Mouse (Mus musculus): ENCODE data around the gene Trpt1. TPM values are rescaled to one million over a fixed set of nuclear protein-coding genes. Genes with fewer than 3 reads are reported as not detected.

The Trpt1 gene
- polyA plus RNA-seq, 1 experiment: 5.1 TPM

DNA sequence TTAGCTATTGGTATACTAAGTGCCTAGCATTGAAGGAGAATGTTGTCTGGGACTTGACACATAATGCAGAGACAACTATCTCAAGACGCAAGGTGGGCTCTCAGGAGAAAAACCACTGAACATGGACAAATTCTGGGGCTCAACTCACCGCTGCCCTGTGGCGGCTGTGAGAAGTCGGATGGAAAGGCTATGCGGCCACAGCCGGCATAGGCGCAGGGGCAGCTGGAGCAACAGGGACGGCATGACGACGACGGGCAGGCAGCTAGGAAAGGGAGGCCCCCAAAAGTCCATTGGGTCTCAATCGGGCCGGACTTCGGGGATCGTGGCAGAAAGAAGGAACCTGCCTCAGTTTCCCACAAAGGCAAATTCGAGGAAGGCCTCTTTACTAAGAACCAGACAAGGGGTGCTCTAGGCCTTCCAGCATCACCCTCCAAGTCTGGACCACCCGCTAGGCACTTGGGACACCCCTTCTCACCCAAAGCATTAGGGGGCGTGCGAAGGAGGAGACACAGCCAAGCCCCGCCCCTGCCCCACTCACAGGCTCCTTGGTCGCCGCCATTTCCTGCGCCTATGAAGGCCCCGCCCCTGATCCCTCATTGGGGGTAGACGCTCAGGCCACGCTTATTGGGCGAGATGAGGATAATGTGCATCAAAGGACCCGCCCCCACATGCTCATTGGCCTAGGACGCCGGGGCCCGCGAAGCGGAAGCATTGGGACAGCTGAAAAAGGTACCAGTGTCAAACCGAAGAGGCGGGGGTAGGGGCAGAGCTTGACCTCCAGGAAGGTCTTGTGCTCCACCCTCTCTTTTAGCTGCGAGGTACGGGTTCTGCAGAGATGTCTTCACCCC, 3.7 kb upstream of the Trpt1 start, which contains the start of gene Dnajc4:
Gene Dnajc4, minus strand, starts transcription at position 562 of the 848 bp plus-strand sequence.
- H3K27ac ChIP-seq (ENCODE audit: insufficient read depth, low read length): no peak within 1 kb of the TSS
- no peaks in the 10 kb centered on the region; the same call in 1 of the 2 replicates for H3K4me1 ChIP-seq (ENCODE audit: control insufficient read depth, insufficient read depth, low read length)
- peak; percentile 18 for TF ChIP-seq POLR2A (IDR thresholded peaks at IDR 0.05; ENCODE audit: low read depth, low read length)
- no peak for TF ChIP-seq CTCF (IDR thresholded peaks at IDR 0.05; ENCODE audit: borderline replicate concordance, insufficient read depth, low read length)
- H3K4me3 ChIP-seq (ENCODE audit: insufficient read depth, low read length): peak within 1 kb of the TSS; percentile 63

DNA sequence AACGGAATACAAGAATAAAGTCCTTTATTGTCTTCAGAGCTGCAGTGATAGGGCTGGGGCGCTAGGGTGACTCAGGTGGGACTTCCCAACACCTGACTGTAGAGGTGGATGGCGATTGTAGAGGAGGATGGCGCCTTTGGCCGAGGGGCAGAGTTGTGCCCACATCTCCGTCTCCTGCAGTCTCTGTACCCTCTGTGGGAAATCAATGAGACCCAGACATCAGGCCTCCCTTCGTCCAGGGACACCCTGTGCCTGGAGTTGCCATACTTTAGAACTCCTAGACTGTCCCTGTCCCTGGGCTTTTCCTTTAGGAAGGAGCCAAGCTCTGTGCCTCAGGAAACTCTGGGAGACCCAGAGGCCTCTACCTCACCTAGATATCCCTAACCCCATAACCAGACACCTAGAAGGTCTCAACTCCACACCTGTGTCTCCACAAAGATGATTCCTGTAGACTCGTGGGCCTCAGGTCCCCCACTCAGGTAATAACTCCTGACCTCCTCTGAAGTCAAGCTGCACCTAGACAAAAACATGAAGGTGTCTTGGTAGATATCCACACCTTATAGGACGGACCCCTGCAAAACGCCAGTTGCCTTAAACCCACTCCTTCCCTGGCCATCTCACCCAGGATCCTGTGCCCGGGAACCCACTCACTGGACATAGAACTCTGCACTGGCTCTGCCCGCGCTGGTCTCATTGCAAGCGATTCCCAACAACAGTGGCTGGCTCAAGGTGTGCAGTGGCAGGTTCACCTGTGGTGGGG, 2.7 kb upstream of the Trpt1 start:
- H3K27ac ChIP-seq (ENCODE audit: insufficient read depth, low read length): no peak overlapping the region
- H3K4me1 ChIP-seq (ENCODE audit: control insufficient read depth, insufficient read depth, low read length): no peaks in the 10 kb centered on the region; the same call in 1 of the 2 replicates
- TF ChIP-seq POLR2A (IDR thresholded peaks at IDR 0.05; ENCODE audit: low read depth, low read length) (no peak), CTCF (IDR thresholded peaks at IDR 0.05; ENCODE audit: borderline replicate concordance, insufficient read depth, low read length) (no peak)
- H3K4me3 ChIP-seq (ENCODE audit: insufficient read depth, low read length): peak overlapping the region; percentile 63

DNA sequence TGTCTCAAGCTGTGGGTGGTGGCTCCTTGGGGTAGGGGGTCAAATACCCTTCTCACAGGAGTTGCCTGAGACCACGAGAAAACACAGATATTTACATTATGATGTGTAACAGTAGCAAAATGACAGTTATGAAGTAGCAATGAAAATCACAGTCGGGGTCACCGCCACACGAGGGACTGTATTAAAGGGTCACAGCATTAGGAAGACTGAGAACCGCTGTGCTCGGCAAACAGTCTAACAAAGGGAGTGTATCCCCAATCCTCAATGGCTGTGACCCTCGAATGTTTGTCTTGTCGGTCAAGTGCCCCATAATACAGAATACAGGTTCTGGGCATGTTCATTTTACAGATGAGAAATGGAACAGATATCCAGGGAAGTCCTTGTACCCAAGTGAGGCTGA, 1.9 kb upstream of the Trpt1 start:
- Histone ChIP-seq H3K4me3 (ENCODE audit: insufficient read depth, low read length) (no peak overlapping the region), H3K27ac (ENCODE audit: insufficient read depth, low read length) (peak overlapping the region; percentile 32; the same call in 1 of the 2 replicates), H3K4me1 (ENCODE audit: control insufficient read depth, insufficient read depth, low read length) (no peaks in the 10 kb centered on the region; the same call in 1 of the 2 replicates)
- TF ChIP-seq CTCF (IDR thresholded peaks at IDR 0.05; ENCODE audit: borderline replicate concordance, insufficient read depth, low read length) (no peak), POLR2A (IDR thresholded peaks at IDR 0.05; ENCODE audit: low read depth, low read length) (no peak)

DNA sequence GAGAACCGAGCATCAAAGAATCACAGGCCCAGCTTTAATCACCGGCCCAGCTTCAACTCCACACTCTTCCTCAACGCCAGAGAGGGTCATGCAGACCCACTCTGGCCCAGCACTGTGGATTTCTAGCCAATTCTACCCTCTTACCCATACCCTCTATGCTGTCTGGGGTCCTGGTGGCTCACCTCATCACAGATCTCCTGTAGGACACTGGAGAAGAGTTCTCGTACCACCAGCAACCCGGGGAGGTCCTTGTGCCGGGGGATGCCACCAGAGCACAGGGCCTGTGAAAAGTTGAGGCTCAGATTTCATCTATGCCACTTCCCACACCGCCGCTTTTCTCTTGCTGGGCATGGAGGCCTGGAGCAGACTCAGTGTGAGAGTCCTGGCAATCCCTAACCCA, 1.4 kb upstream of the Trpt1 start:
- TF ChIP-seq POLR2A (IDR thresholded peaks at IDR 0.05; ENCODE audit: low read depth, low read length) (no peak), CTCF (IDR thresholded peaks at IDR 0.05; ENCODE audit: borderline replicate concordance, insufficient read depth, low read length) (no peak)
- Histone ChIP-seq H3K4me1 (ENCODE audit: control insufficient read depth, insufficient read depth, low read length) (no peaks in the 10 kb centered on the region; the same call in 1 of the 2 replicates), H3K27ac (ENCODE audit: insufficient read depth, low read length) (no peak overlapping the region), H3K4me3 (ENCODE audit: insufficient read depth, low read length) (no peak overlapping the region)

GRCm38 (mm10) chr19:6995255-6995991, 508 bp upstream of the Trpt1 start:
- peak overlapping the region; percentile 52 for H3K4me3 ChIP-seq (ENCODE audit: insufficient read depth, low read length)
- no peak for TF ChIP-seq CTCF (IDR thresholded peaks at IDR 0.05; ENCODE audit: borderline replicate concordance, insufficient read depth, low read length)
- no peak for TF ChIP-seq POLR2A (IDR thresholded peaks at IDR 0.05; ENCODE audit: low read depth, low read length)
- H3K27ac ChIP-seq (ENCODE audit: insufficient read depth, low read length): no peak overlapping the region
- no peaks in the 10 kb centered on the region; the same call in 1 of the 2 replicates for H3K4me1 ChIP-seq (ENCODE audit: control insufficient read depth, insufficient read depth, low read length)

DNA sequence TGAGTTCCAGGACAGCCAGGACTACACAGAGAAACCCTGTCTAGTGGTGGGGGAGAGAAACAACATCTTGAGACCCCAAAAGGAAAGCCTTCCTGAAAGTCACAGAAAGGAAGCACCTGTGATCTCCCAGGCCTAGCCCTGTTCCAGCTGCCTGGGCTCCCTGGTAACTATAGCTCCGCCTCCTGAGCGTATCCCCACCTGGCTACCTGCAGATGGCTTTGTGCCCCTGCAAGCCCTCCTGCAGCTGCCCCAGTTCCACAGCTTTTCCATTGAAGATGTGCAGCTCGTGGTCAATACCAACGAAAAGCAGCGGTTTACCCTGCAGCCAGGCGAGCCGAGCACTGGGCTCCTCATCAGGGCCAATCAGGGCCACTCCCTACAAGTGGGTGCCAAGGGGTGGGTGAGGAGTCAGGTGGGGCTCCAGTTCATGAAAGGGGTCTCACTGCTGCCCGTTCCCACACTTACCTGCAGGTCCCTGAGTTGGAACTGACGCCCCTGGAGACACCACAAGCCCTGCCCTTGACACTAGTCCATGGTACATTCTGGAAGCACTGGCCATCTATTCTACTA, 1.9 kb downstream of the Trpt1 start:
- Histone ChIP-seq H3K4me3 (ENCODE audit: insufficient read depth, low read length) (no peak overlapping the region), H3K27ac (ENCODE audit: insufficient read depth, low read length) (no peak overlapping the region), H3K4me1 (ENCODE audit: control insufficient read depth, insufficient read depth, low read length) (no peaks in the 10 kb centered on the region; the same call in 1 of the 2 replicates)
- no peak for TF ChIP-seq CTCF (IDR thresholded peaks at IDR 0.05; ENCODE audit: borderline replicate concordance, insufficient read depth, low read length)
- TF ChIP-seq POLR2A (IDR thresholded peaks at IDR 0.05; ENCODE audit: low read depth, low read length): no peak

- no peak overlapping the region for H3K4me3 ChIP-seq (ENCODE audit: insufficient read depth, low read length)
- H3K4me1 ChIP-seq (ENCODE audit: control insufficient read depth, insufficient read depth, low read length): no peaks in the 10 kb centered on the region
- H3K27ac ChIP-seq (ENCODE audit: insufficient read depth, low read length): no peak overlapping the region
- TF ChIP-seq POLR2A (IDR thresholded peaks at IDR 0.05; ENCODE audit: low read depth, low read length) (no peak), CTCF (IDR thresholded peaks at IDR 0.05; ENCODE audit: borderline replicate concordance, insufficient read depth, low read length) (no peak)
Measured at GRCm38 (mm10) chr19:6999360-7000063, 3.6 kb downstream of the Trpt1 start.

GRCm38 (mm10) chr19:7006892-7007593, 11.1 kb downstream of the Trpt1 start:
- Histone ChIP-seq H3K4me3 (ENCODE audit: insufficient read depth, low read length) (no peak overlapping the region), H3K4me1 (ENCODE audit: control insufficient read depth, insufficient read depth, low read length) (no peaks in the 10 kb centered on the region), H3K27ac (ENCODE audit: insufficient read depth, low read length) (no peak overlapping the region)
- TF ChIP-seq POLR2A (IDR thresholded peaks at IDR 0.05; ENCODE audit: low read depth, low read length): no peak
- no peak for TF ChIP-seq CTCF (IDR thresholded peaks at IDR 0.05; ENCODE audit: borderline replicate concordance, insufficient read depth, low read length)

Measured in embryonic fibroblast, embryonic 13.5 days (primary cell).